Mouse (Mus musculus): ENCODE data around the gene Spsb1. TPM values are rescaled to one million over a fixed set of nuclear protein-coding genes. Genes with fewer than 3 reads are reported as not detected.

Gene Spsb1
- polyA plus RNA-seq, 1 experiment from 2014 or later = 19.9 TPM

DNA sequence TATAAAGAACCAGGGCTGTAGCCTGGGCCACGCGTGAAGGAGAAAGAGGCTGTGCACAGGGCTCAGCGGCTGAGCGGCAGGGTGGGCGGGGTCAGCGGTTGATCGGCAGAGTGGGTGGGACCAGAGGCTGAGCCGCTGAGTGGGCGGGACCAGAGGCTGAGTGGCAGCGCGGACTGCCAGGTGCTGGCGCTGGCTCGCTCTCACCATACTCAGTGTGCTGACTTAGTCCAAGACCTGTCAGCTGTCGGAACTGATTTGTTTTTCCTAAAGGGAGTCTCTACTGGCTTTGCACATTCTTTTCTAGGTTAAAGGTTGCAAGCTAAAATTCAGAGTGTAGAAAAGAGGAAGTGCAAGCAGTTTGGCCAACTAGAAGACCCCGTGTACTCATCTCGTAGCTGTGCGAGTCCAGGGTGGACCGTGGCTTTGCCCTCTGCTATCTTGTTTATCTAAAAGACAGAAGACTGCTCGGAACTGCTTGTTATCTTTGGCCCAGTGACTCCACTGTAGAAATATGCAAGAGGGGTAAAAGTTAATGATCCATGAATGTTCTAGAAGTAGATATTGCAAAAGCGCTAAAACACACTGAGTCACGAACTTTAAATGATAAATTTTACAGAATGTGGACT lies 34.2 kb upstream of the Spsb1 start:
- DNase-seq (ENCODE audit: low spot score) (peak; percentile 88), ATAC-seq (replicated peaks; ENCODE audit: low FRiP score, low TSS enrichment, low read depth) (peak; percentile 88)
- WGBS = 6% methylated on average over 21 of the region's 21 CpGs
- peak overlapping the region; percentile 10 for H3K4me3 ChIP-seq (ENCODE audit: low read depth, low read length)
- H3K4me2 ChIP-seq (ENCODE audit: low read length) = peak overlapping the region; percentile 45
- peak overlapping the region; percentile 3; the same call in 1 of the 2 replicates for H3K27ac ChIP-seq (ENCODE audit: low read depth)
- peaks cover 32% of the 10 kb centered on the region for H3K4me1 ChIP-seq (replicated peaks; ENCODE audit: control insufficient read depth, insufficient read depth, low read length)
- H3K9ac ChIP-seq (ENCODE audit: low read length) = no peak overlapping the region
- no peaks in the 10 kb centered on the region for H3K36me3 ChIP-seq (ENCODE audit: control insufficient read depth, insufficient read depth, low read length)
- no peaks in the 10 kb centered on the region for H3K9me3 ChIP-seq (ENCODE audit: control insufficient read depth, low read length)
- H3K27me3 ChIP-seq (replicated peaks; ENCODE audit: control insufficient read depth, insufficient read depth, low read length) = no peaks in the 10 kb centered on the region

GRCm38 (mm10) chr4:149988301-149988700 lies 33.5 kb upstream of the Spsb1 start:
- Histone ChIP-seq H3K4me3 (ENCODE audit: low read depth, low read length) (0 out of 2 replicates have a peak overlapping the region, but pooled peaks have one; percentile 10), H3K27ac (ENCODE audit: low read depth) (no peak overlapping the region), H3K27me3 (replicated peaks; ENCODE audit: control insufficient read depth, insufficient read depth, low read length) (no peaks in the 10 kb centered on the region), H3K9me3 (ENCODE audit: control insufficient read depth, low read length) (no peaks in the 10 kb centered on the region), H3K9ac (ENCODE audit: low read length) (no peak overlapping the region), H3K4me1 (replicated peaks; ENCODE audit: control insufficient read depth, insufficient read depth, low read length) (peaks cover 32% of the 10 kb centered on the region), H3K36me3 (ENCODE audit: control insufficient read depth, insufficient read depth, low read length) (no peaks in the 10 kb centered on the region), H3K4me2 (ENCODE audit: low read length) (peak overlapping the region; percentile 45)
- WGBS = 84% methylated on average over 6 of the region's 6 CpGs
- DNase-seq (ENCODE audit: low spot score) (no peak), ATAC-seq (replicated peaks; ENCODE audit: low FRiP score, low TSS enrichment, low read depth) (no peak)

- 78% methylated on average over 10 of the region's 10 CpGs for WGBS
- H3K27me3 ChIP-seq (replicated peaks; ENCODE audit: control insufficient read depth, insufficient read depth, low read length) = no peaks in the 10 kb centered on the region
- no peak overlapping the region for H3K27ac ChIP-seq (ENCODE audit: low read depth)
Observed at GRCm38 (mm10) chr4:149986671-149987417, 32.0 kb upstream of the Spsb1 start.

GRCm38 (mm10) chr4:149983921-149984645 lies 29.2 kb upstream of the Spsb1 start:
- ATAC-seq (replicated peaks; ENCODE audit: low FRiP score, low TSS enrichment, low read depth) = no peak
- Histone ChIP-seq H3K36me3 (ENCODE audit: control insufficient read depth, insufficient read depth, low read length) (peaks cover 11% of the 10 kb centered on the region; the same call in 1 of the 2 replicates), H3K9ac (ENCODE audit: low read length) (no peak overlapping the region), H3K4me3 (ENCODE audit: low read depth, low read length) (no peak overlapping the region), H3K9me3 (ENCODE audit: control insufficient read depth, low read length) (no peaks in the 10 kb centered on the region), H3K27me3 (replicated peaks; ENCODE audit: control insufficient read depth, insufficient read depth, low read length) (no peaks in the 10 kb centered on the region), H3K4me1 (replicated peaks; ENCODE audit: control insufficient read depth, insufficient read depth, low read length) (peaks cover 10% of the 10 kb centered on the region), H3K27ac (ENCODE audit: low read depth) (no peak overlapping the region), H3K4me2 (ENCODE audit: low read length) (no peak overlapping the region)
- WGBS = 87% methylated on average over 23 of the region's 23 CpGs
- DNase-seq (ENCODE audit: low spot score) = no peak

More at GRCm38 (mm10) chr4:149986671-149987417, 32.0 kb upstream of the Spsb1 start:
- H3K36me3 ChIP-seq (ENCODE audit: control insufficient read depth, insufficient read depth, low read length) = peaks cover 4% of the 10 kb centered on the region; the same call in 1 of the 2 replicates
- no peaks in the 10 kb centered on the region for H3K9me3 ChIP-seq (ENCODE audit: control insufficient read depth, low read length)
- DNase-seq (ENCODE audit: low spot score) = no peak
- no peak overlapping the region for H3K9ac ChIP-seq (ENCODE audit: low read length)
- no peak overlapping the region for H3K4me2 ChIP-seq (ENCODE audit: low read length)
- no peak for ATAC-seq (replicated peaks; ENCODE audit: low FRiP score, low TSS enrichment, low read depth)
- H3K4me1 ChIP-seq (replicated peaks; ENCODE audit: control insufficient read depth, insufficient read depth, low read length) = peaks cover 32% of the 10 kb centered on the region
- H3K4me3 ChIP-seq (ENCODE audit: low read depth, low read length) = no peak overlapping the region

DNA sequence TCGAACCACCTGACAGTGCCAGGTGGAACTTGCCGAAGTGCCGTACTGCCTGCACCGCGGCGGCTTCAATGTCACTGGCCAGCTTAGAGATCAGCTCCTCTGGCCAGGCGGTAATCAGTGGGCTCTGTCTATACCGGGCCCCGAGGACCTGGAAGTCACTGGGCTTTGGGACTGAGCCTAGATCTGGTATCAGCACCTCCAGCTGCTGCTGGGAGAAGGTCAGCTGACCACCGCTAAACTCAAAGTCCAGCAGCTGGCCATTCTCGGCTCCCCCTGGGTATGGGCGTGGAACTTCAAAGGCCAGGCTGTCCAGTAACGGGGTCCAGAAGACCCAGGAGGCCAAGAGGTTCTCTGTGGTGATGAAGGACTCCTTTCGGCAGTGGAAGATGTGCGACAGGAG lies 27.3 kb upstream of the Spsb1 start:
- 84% methylated on average over 15 of the region's 15 CpGs for WGBS
- peaks cover 11% of the 10 kb centered on the region; the same call in 1 of the 2 replicates for H3K36me3 ChIP-seq (ENCODE audit: control insufficient read depth, insufficient read depth, low read length)
- DNase-seq (ENCODE audit: low spot score) = no peak
- H3K9me3 ChIP-seq (ENCODE audit: control insufficient read depth, low read length) = no peaks in the 10 kb centered on the region
- H3K4me1 ChIP-seq (replicated peaks; ENCODE audit: control insufficient read depth, insufficient read depth, low read length) = peaks cover 12% of the 10 kb centered on the region
- H3K9ac ChIP-seq (ENCODE audit: low read length) = no peak overlapping the region
- H3K27me3 ChIP-seq (replicated peaks; ENCODE audit: control insufficient read depth, insufficient read depth, low read length) = no peaks in the 10 kb centered on the region
- H3K4me3 ChIP-seq (ENCODE audit: low read depth, low read length) = no peak overlapping the region
- ATAC-seq (replicated peaks; ENCODE audit: low FRiP score, low TSS enrichment, low read depth) = no peak
- H3K4me2 ChIP-seq (ENCODE audit: low read length) = no peak overlapping the region
- no peak overlapping the region for H3K27ac ChIP-seq (ENCODE audit: low read depth)

- H3K4me1 ChIP-seq (replicated peaks; ENCODE audit: control insufficient read depth, insufficient read depth, low read length) = peaks cover 12% of the 10 kb centered on the region
- no peaks in the 10 kb centered on the region for H3K9me3 ChIP-seq (ENCODE audit: control insufficient read depth, low read length)
- DNase-seq (ENCODE audit: low spot score) = peak; percentile 97
- H3K27me3 ChIP-seq (replicated peaks; ENCODE audit: control insufficient read depth, insufficient read depth, low read length) = no peaks in the 10 kb centered on the region
- no peak overlapping the region for H3K27ac ChIP-seq (ENCODE audit: low read depth)
- ATAC-seq (replicated peaks; ENCODE audit: low FRiP score, low TSS enrichment, low read depth) = peak; percentile 51
- H3K9ac ChIP-seq (ENCODE audit: low read length) = no peak overlapping the region
- H3K36me3 ChIP-seq (ENCODE audit: control insufficient read depth, insufficient read depth, low read length) = peaks cover 11% of the 10 kb centered on the region; the same call in 1 of the 2 replicates
- WGBS = 7% methylated on average over 12 of the region's 12 CpGs
- peak overlapping the region; percentile 28; the same call in 1 of the 2 replicates for H3K4me2 ChIP-seq (ENCODE audit: low read length)
- no peak overlapping the region for H3K4me3 ChIP-seq (ENCODE audit: low read depth, low read length)
Observed at GRCm38 (mm10) chr4:149979819-149980308, 25.0 kb upstream of the Spsb1 start.

GRCm38 (mm10) chr4:149978820-149979219 lies 24.0 kb upstream of the Spsb1 start:
- no peak overlapping the region for H3K27ac ChIP-seq (ENCODE audit: low read depth)
- DNase-seq (ENCODE audit: low spot score) (no peak), ATAC-seq (replicated peaks; ENCODE audit: low FRiP score, low TSS enrichment, low read depth) (no peak)
- H3K27me3 ChIP-seq (replicated peaks; ENCODE audit: control insufficient read depth, insufficient read depth, low read length) = no peaks in the 10 kb centered on the region
- H3K9ac ChIP-seq (ENCODE audit: low read length) = no peak overlapping the region
- 85% methylated on average over 2 of the region's 2 CpGs for WGBS
- no peak overlapping the region for H3K4me2 ChIP-seq (ENCODE audit: low read length)
- H3K4me1 ChIP-seq (replicated peaks; ENCODE audit: control insufficient read depth, insufficient read depth, low read length) = peaks cover 12% of the 10 kb centered on the region
- no peaks in the 10 kb centered on the region for H3K9me3 ChIP-seq (ENCODE audit: control insufficient read depth, low read length)
- H3K4me3 ChIP-seq (ENCODE audit: low read depth, low read length) = no peak overlapping the region
- H3K36me3 ChIP-seq (ENCODE audit: control insufficient read depth, insufficient read depth, low read length) = peaks cover 11% of the 10 kb centered on the region; the same call in 1 of the 2 replicates

GRCm38 (mm10) chr4:149977801-149978544 lies 23.1 kb upstream of the Spsb1 start:
- no peak overlapping the region for H3K4me3 ChIP-seq (ENCODE audit: low read depth, low read length)
- H3K27ac ChIP-seq (ENCODE audit: low read depth) = 0 out of 2 replicates have a peak overlapping the region, but pooled peaks have one; percentile 47
- no peak overlapping the region for H3K9ac ChIP-seq (ENCODE audit: low read length)
- DNase-seq (ENCODE audit: low spot score) = peak; percentile 64
- no peak overlapping the region for H3K4me2 ChIP-seq (ENCODE audit: low read length)
- H3K36me3 ChIP-seq (ENCODE audit: control insufficient read depth, insufficient read depth, low read length) = peaks cover 11% of the 10 kb centered on the region; the same call in 1 of the 2 replicates
- ATAC-seq (replicated peaks; ENCODE audit: low FRiP score, low TSS enrichment, low read depth) = no peak
- WGBS = 45% methylated on average over 17 of the region's 17 CpGs
- peaks cover 12% of the 10 kb centered on the region for H3K4me1 ChIP-seq (replicated peaks; ENCODE audit: control insufficient read depth, insufficient read depth, low read length)
- no peaks in the 10 kb centered on the region for H3K9me3 ChIP-seq (ENCODE audit: control insufficient read depth, low read length)
- no peaks in the 10 kb centered on the region for H3K27me3 ChIP-seq (replicated peaks; ENCODE audit: control insufficient read depth, insufficient read depth, low read length)

All from intestine, embryonic 14.5 days (tissue).